Mouse (Mus musculus): ENCODE data around the gene Acox3. TPM values are rescaled to one million over a fixed set of nuclear protein-coding genes. Genes with fewer than 3 reads are reported as not detected.
A peak's percentile ranks its signal among the peaks of the same experiment; 100 is the strongest.

Acox3 gene
- polyA plus RNA-seq, 1 experiment from 2014 or later, result 11.4 TPM

DNA sequence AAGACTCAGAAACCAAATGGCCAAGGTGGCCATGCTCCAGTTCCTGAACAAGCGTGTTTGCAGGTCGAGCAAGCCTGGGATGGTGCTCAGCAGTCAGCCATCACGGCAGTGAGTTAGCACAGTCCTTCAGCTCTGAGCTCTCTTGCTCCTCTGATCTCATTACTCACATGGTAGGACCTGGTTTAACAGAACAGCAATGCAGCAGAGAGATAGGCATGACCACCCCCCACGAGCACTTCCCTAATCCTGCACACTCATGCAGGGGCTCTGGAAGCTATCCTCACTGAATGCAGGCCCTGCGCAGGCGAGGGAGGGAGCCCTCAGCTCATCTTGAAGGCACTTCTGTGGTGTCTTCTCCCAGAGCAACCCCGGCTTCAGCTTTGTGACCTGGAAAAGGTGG lies 26.4 kb upstream of the Acox3 start:
- Histone ChIP-seq H3K27ac (no peak overlapping the region), H3K36me3 (peaks cover 62% of the 10 kb centered on the region), H3K9me3 (no peaks in the 10 kb centered on the region), H3K4me2 (no peak overlapping the region), H3K4me3 (replicated peaks) (no peak overlapping the region), H3K27me3 (no peaks in the 10 kb centered on the region), H3K9ac (replicated peaks) (no peak overlapping the region), H3K4me1 (replicated peaks) (peaks cover 8% of the 10 kb centered on the region; the same call in 1 of the 2 replicates)
- ATAC-seq (ENCODE audit: insufficient number of reproducible peaks, insufficient read depth, low FRiP score, low TSS enrichment, low read depth), result no peak
- 90% methylated on average over 7 of the region's 7 CpGs for WGBS

DNA sequence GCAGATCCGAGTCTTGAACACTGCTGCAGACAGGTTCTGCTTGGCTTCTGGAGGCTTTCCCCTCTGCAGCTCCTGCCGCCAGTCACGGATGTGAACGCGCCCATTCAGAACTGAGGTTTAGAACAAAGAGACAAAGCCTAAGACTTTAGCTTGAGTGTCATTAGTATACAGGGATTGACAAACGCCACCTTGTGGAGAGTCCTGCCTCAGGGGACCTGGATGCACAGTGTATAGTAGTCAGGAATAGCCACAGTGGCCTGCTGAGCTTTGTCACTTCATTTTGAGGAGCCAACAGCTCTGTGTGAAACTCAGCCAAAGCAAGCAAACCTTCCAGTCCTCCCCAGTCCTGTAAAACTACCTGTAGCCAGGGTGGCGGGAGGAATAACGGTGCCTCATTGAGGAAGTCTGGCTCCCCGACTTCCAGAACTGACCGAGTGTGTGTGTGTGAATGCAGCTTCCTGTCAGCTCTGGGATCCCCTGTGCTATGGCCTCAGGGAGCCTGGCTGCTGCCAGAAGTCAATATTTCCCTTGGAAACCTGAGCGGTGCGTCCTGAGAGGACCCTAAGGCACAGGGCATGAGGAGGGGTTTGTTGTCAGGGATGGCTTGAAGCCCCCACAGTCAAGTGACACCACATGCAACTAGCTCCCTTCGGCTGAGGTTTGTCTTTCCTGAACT lies 24.8 kb upstream of the Acox3 start:
- WGBS, result 81% methylated on average over 13 of the region's 13 CpGs
- Histone ChIP-seq H3K4me2 (no peak overlapping the region), H3K9ac (replicated peaks) (no peak overlapping the region), H3K9me3 (no peaks in the 10 kb centered on the region), H3K4me3 (replicated peaks) (no peak overlapping the region), H3K36me3 (peaks cover 79% of the 10 kb centered on the region), H3K27me3 (no peaks in the 10 kb centered on the region), H3K4me1 (replicated peaks) (no peaks in the 10 kb centered on the region), H3K27ac (no peak overlapping the region)
- ATAC-seq (ENCODE audit: insufficient number of reproducible peaks, insufficient read depth, low FRiP score, low TSS enrichment, low read depth), result no peak

DNA sequence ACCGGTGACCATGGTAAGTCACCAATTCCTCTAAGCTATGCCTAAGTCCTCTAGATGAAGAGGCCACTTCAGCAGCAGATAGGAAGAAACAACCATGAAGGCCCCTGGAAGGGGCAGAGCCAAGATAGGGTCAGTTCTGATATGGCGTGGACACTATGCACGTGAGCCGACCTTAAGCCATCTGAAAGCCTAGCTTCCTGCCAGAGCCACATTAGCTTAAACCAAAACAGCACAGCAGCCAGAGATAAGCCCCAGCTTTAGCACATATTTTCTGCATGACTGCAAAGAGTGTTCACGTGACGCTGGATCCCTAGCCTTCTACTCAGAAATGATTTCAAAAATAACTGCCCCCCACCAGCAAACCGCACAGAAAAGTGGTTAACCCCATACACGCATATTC lies 23.4 kb upstream of the Acox3 start:
- no peaks in the 10 kb centered on the region for H3K27me3 ChIP-seq
- no peak overlapping the region for H3K27ac ChIP-seq
- WGBS, result 88% methylated on average over 8 of the region's 8 CpGs
- no peak overlapping the region for H3K9ac ChIP-seq (replicated peaks)
- no peaks in the 10 kb centered on the region for H3K4me1 ChIP-seq (replicated peaks)
- H3K36me3 ChIP-seq, result peaks cover 90% of the 10 kb centered on the region
- no peak for ATAC-seq (ENCODE audit: insufficient number of reproducible peaks, insufficient read depth, low FRiP score, low TSS enrichment, low read depth)
- H3K4me2 ChIP-seq, result no peak overlapping the region
- no peak overlapping the region for H3K4me3 ChIP-seq (replicated peaks)
- no peaks in the 10 kb centered on the region for H3K9me3 ChIP-seq

DNA sequence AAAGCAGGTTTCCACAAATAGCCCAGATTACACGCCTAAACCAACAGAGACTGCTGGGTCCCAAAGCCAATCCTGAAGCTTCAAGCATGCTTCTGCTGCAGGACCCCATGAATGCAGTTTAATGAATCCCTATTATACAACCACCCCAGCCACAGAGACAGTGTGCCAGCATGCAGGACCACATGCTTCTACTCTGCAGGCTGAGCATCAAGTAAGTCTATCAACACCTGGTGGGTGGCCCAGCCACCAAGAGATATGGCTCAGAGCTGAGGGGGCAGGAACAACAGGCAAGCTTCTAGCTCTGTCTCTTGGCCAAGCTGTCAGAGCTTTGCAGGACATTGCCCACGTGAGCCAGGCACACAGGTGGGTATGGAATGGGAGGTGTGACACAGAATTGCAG lies 20.2 kb upstream of the Acox3 start:
- H3K27me3 ChIP-seq, result no peaks in the 10 kb centered on the region
- no peak overlapping the region for H3K4me2 ChIP-seq
- no peak for ATAC-seq (ENCODE audit: insufficient number of reproducible peaks, insufficient read depth, low FRiP score, low TSS enrichment, low read depth)
- no peaks in the 10 kb centered on the region for H3K4me1 ChIP-seq (replicated peaks)
- H3K4me3 ChIP-seq (replicated peaks), result no peak overlapping the region
- H3K27ac ChIP-seq, result no peak overlapping the region
- 91% methylated on average over 2 of the region's 2 CpGs for WGBS
- H3K9me3 ChIP-seq, result no peaks in the 10 kb centered on the region
- H3K9ac ChIP-seq (replicated peaks), result no peak overlapping the region
- H3K36me3 ChIP-seq, result peaks cover 98% of the 10 kb centered on the region

DNA sequence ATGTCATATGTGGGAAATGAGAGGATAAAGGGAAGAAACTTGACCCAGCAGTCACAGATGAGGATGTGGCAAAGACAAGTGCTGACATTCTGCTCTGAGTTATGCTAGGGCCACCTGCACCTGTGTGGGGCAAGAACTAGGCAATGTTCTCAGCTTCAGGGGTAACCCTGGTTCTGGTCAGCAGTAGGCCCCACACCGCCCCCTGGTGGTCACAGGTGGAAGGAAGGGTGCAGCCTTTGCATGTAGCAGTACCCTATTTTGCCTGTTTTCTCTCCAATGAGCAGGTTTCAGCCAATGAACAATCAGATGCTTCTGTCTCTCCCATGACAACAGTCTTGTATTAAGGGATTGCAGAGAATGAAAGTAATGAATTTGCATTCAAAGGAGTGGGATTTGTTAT lies 19.4 kb upstream of the Acox3 start:
- Histone ChIP-seq H3K9me3 (no peaks in the 10 kb centered on the region), H3K27me3 (no peaks in the 10 kb centered on the region), H3K4me1 (replicated peaks) (no peaks in the 10 kb centered on the region), H3K4me2 (no peak overlapping the region), H3K27ac (no peak overlapping the region), H3K4me3 (replicated peaks) (no peak overlapping the region), H3K9ac (replicated peaks) (no peak overlapping the region), H3K36me3 (peaks cover 98% of the 10 kb centered on the region)
- ATAC-seq (ENCODE audit: insufficient number of reproducible peaks, insufficient read depth, low FRiP score, low TSS enrichment, low read depth), result no peak
- WGBS, result 0% methylated on average over 1 of the region's 1 CpGs

DNA sequence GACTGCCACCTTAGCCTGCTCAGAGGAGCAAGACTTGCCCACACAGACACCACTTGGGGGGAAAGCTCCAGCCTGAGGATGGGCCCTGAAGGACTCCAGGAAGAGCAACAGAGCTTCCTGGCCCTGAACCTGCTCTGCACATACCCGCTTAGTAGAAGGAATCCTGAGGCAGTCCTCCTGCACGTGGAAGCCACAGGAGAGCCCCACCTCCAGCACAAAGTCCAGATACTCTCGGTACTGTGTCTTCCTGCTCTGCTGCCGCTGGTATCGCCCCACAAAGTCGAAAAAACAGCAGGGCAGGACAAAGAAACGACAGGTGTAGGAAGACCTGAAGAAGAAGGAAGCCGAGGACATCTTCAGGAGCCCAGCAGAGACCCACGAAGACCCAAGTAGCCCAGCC lies 17.6 kb upstream of the Acox3 start:
- Histone ChIP-seq H3K9ac (replicated peaks) (no peak overlapping the region), H3K36me3 (peaks cover 98% of the 10 kb centered on the region), H3K27ac (no peak overlapping the region), H3K27me3 (no peaks in the 10 kb centered on the region), H3K4me3 (replicated peaks) (no peak overlapping the region), H3K9me3 (no peaks in the 10 kb centered on the region), H3K4me2 (no peak overlapping the region), H3K4me1 (replicated peaks) (no peaks in the 10 kb centered on the region)
- ATAC-seq (ENCODE audit: insufficient number of reproducible peaks, insufficient read depth, low FRiP score, low TSS enrichment, low read depth), result no peak
- WGBS, result 89% methylated on average over 9 of the region's 9 CpGs

DNA sequence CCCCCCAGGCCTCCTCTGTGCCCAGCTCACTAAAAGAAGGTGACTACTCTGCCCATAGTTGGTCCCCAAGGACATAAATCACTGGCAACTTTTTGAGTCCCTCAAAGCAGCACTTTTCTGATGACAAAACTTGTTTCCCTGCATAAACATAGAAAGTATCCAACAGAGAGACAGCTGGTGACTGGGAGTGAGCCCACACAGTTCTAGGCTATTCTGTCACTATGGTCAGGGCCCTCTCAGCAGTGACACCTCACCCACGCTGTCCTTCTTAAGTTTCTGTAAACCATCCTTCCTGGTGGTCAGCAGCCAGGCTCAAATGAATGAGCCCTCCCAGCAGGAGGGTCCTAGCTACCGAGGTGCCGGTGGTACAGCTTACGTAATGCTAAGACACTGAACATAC lies 16.2 kb upstream of the Acox3 start:
- no peak overlapping the region for H3K4me3 ChIP-seq (replicated peaks)
- H3K4me2 ChIP-seq, result no peak overlapping the region
- ATAC-seq (ENCODE audit: insufficient number of reproducible peaks, insufficient read depth, low FRiP score, low TSS enrichment, low read depth), result no peak
- no peaks in the 10 kb centered on the region for H3K27me3 ChIP-seq
- H3K36me3 ChIP-seq, result peaks cover 100% of the 10 kb centered on the region
- H3K27ac ChIP-seq, result no peak overlapping the region
- H3K4me1 ChIP-seq (replicated peaks), result no peaks in the 10 kb centered on the region
- WGBS, result 79% methylated on average over 4 of the region's 4 CpGs
- H3K9ac ChIP-seq (replicated peaks), result no peak overlapping the region
- H3K9me3 ChIP-seq, result no peaks in the 10 kb centered on the region

DNA sequence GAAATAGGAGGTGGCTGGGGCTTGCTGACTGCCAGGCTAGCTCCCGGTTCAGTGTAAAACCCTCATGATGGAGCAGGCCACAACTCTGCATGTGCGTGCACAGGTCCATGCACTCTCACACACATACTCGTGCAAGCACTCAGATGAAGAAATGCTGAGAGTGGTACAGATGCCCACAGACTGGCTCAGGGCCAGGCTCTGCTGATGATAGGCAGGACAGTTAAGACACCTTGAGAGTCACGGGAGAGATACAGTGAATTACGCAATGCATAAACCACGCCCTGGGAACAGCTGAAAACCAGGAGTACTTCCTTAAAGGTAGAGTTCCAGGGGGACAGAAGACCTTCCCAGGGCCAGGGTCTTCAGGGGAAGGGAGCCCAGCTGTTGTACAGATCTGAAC lies 11.3 kb upstream of the Acox3 start:
- H3K9me3 ChIP-seq, result no peaks in the 10 kb centered on the region
- no peaks in the 10 kb centered on the region for H3K27me3 ChIP-seq
- 87% methylated on average over 6 of the region's 6 CpGs for WGBS

DNA sequence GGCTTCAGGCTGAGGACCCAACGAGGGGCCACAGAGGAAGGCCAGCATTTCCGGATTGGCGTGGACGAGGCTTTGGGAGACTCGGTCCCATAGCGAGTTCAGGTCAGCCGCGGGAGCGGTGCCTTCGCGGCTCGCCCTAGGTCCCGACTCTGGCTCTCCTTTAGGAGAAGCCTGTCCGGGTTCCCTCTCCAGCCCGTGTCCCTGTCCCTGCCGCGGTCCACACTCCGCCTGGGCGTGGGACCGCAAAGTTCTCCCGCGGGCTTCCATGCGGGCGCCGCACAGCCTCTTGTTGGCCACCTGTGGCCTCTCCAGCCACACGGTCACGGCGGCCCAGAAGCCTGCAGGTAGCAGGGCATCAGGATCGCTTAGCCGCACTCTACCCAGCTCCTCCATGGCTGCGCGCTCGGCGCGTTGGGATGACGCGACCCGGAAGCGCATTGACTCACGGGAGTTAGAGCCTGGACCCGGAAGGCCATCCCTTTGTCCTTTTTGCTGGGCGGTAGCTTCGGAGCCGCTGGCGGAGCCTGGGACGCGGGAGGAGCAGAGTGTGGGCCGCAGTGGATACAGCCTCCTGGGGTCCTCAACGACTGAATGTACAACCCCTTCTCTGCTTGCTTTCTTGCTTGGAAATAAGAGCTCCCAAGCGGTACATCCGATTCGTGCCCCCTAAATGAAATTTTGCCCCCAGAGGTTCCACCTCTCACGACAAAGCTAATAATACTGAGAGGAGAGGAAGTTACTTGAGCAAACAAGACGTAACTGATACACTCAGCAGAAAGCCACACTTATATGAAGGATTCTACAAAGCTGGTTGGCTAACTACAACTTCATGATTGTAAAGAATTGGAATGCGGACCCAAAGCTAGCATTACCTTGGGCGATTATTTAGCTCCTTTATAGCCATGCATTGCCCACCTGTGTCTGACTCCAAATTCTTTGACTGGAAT lies 7.9 kb upstream of the Acox3 start, which contains the start of gene Trmt44:
TSS of gene Trmt44 (minus strand) at position 418 of the 947 bp plus-strand sequence.
- peaks cover 9% of the 10 kb centered on the region for H3K4me1 ChIP-seq (replicated peaks)
- ATAC-seq (ENCODE audit: insufficient number of reproducible peaks, insufficient read depth, low FRiP score, low TSS enrichment, low read depth), result peak; percentile 89
- H3K9ac ChIP-seq (replicated peaks), result peak within 1 kb of the TSS; percentile 86
- peaks cover 38% of the 10 kb centered on the region for H3K36me3 ChIP-seq
- H3K4me3 ChIP-seq (replicated peaks), result peak within 1 kb of the TSS; percentile 98
- 4% methylated on average over 56 of the region's 56 CpGs for WGBS
- peak within 1 kb of the TSS; percentile 95 for H3K4me2 ChIP-seq
- H3K27ac ChIP-seq, result peak within 1 kb of the TSS; percentile 81
- H3K27me3 ChIP-seq, result peaks cover 3% of the 10 kb centered on the region; the same call in 1 of the 2 replicates
- H3K9me3 ChIP-seq, result no peaks in the 10 kb centered on the region

More for the DNA sequence above, 11.3 kb upstream of the Acox3 start:
- Histone ChIP-seq H3K27ac (no peak overlapping the region), H3K4me2 (no peak overlapping the region), H3K4me3 (replicated peaks) (no peak overlapping the region), H3K4me1 (replicated peaks) (peaks cover 9% of the 10 kb centered on the region), H3K36me3 (peaks cover 72% of the 10 kb centered on the region), H3K9ac (replicated peaks) (no peak overlapping the region)
- ATAC-seq (ENCODE audit: insufficient number of reproducible peaks, insufficient read depth, low FRiP score, low TSS enrichment, low read depth), result no peak

DNA sequence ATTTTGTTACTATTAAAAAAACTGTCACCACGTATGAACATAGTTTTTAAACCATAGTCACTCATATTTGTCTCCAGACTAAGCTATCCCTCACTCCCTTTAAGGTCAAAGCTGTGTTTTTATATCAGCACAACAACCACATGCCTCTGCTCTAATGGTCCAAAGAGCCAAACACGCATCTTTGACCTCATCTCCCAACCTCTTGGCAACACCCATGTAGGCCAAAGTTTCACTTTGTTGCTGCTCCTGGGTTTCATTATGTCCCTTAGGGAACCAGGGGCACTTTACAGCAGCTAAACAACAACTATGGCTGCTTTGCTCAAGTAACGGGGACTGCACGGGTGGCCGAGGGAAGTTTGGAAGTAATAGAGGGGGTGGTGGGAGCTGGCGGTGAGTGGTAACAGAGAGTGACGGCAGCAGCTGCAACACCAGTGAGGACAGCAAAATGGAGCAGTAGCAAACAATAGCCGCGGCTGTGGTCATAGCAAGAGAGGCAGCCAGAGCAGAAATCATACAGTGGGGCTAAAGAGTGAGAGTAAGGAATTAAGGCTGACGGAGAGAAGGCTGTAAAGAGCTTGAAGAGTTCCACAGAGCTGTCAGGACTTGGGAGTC lies 6.3 kb upstream of the Acox3 start:
- no peak overlapping the region for H3K4me3 ChIP-seq (replicated peaks)
- no peak overlapping the region for H3K27ac ChIP-seq
- ATAC-seq (ENCODE audit: insufficient number of reproducible peaks, insufficient read depth, low FRiP score, low TSS enrichment, low read depth), result no peak
- peaks cover 7% of the 10 kb centered on the region; the same call in 1 of the 2 replicates for H3K27me3 ChIP-seq
- H3K9ac ChIP-seq (replicated peaks), result no peak overlapping the region
- peaks cover 9% of the 10 kb centered on the region for H3K4me1 ChIP-seq (replicated peaks)
- no peak overlapping the region for H3K4me2 ChIP-seq
- no peaks in the 10 kb centered on the region for H3K9me3 ChIP-seq
- peaks cover 23% of the 10 kb centered on the region for H3K36me3 ChIP-seq
- WGBS, result 89% methylated on average over 10 of the region's 10 CpGs

DNA sequence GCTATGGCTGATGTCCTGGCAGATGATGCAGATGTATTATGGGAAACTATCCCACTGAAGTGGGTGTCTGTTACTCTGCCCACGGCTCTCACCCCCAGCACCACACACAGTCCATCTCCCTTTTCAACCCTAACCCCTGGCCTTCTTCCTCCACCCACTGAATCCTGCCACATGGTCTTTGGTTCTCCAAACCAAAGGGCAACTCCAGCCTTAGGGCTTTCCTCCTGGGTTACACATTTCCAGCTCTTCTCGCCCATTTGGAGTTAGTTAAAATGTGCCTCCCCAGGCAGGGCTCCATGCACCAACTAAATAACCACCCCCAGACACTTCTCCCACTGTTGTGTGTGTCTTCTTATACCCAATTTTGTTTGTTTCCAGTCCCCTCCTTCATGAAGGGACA lies 4.4 kb upstream of the Acox3 start:
- Histone ChIP-seq H3K9ac (replicated peaks) (no peak overlapping the region), H3K4me3 (replicated peaks) (no peak overlapping the region), H3K4me2 (no peak overlapping the region), H3K9me3 (no peaks in the 10 kb centered on the region), H3K27ac (no peak overlapping the region), H3K4me1 (replicated peaks) (peaks cover 14% of the 10 kb centered on the region), H3K27me3 (peaks cover 7% of the 10 kb centered on the region; the same call in 1 of the 2 replicates), H3K36me3 (peaks cover 6% of the 10 kb centered on the region; the same call in 1 of the 2 replicates)
- 70% methylated on average over 2 of the region's 2 CpGs for WGBS
- ATAC-seq (ENCODE audit: insufficient number of reproducible peaks, insufficient read depth, low FRiP score, low TSS enrichment, low read depth), result no peak

Data from limb, embryonic 12.5 days (tissue).